Mouse (Mus musculus): ENCODE measurements around the gene Musk. TPM values are rescaled to one million over a fixed set of nuclear protein-coding genes. Genes with fewer than 3 reads are reported as not detected.

Musk gene
- total and polyA plus RNA-seq, 3 experiments = not detected

GRCm38 (mm10) chr4:58275261-58275895 lies 10.4 kb upstream of the Musk start:
- Histone ChIP-seq H3K36me3 (ENCODE audit: control insufficient read depth in 1 of 2, insufficient read depth in 2 of 2, low read length in 2 of 2) (no peaks in the 10 kb centered on the region), H3K9ac (ENCODE audit: control insufficient read depth, low read depth, low read length, poor library complexity, severe bottlenecking) (no peak overlapping the region), H3K79me2 (ENCODE audit: control insufficient read depth, insufficient read depth, low read length, poor library complexity) (no peaks in the 10 kb centered on the region), H3K27ac (ENCODE audit: control insufficient read depth, low read depth, low read length) (no peak overlapping the region), H3K27me3 (ENCODE audit: control insufficient read depth in 1 of 2, insufficient read depth in 2 of 2, low read length in 2 of 2) (peaks cover 0 to 2% of the 10 kb centered on the region in 2 experiments; a peak in 2 of 4 replicates), H3K4me1 (ENCODE audit: control insufficient read depth in 1 of 2, insufficient read depth in 2 of 2, low read length in 2 of 2) (no peaks in the 10 kb centered on the region), H3K9me3 (replicated peaks; ENCODE audit: insufficient read depth, low read length) (no peaks in the 10 kb centered on the region), H3K4me3 (ENCODE audit: control insufficient read depth in 1 of 2, insufficient read depth in 1 of 2, low read depth in 2 of 2, low read length in 2 of 2) (no peak overlapping the region)
- TF ChIP-seq JUND (IDR thresholded peaks at IDR 0.05; ENCODE audit: low read depth, low read length) (no peak), BHLHE40 (IDR thresholded peaks at IDR 0.05; ENCODE audit: borderline replicate concordance, low read depth, low read length) (no peak), ZC3H11A (IDR thresholded peaks at IDR 0.05; ENCODE audit: low read depth, low read length) (no peak), MAZ (IDR thresholded peaks at IDR 0.05; ENCODE audit: low read depth, low read length) (no peak), POLR2A (IDR thresholded peaks at IDR 0.05; ENCODE audit: control insufficient read depth in 1 of 2, insufficient read depth in 1 of 2, low read depth in 1 of 2, low read length in 2 of 2, poor library complexity in 1 of 2) (no peak), E2F4 (IDR thresholded peaks at IDR 0.05; ENCODE audit: borderline replicate concordance, low read depth, low read length) (no peak), MAFK (IDR thresholded peaks at IDR 0.05; ENCODE audit: borderline replicate concordance, low read depth, low read length) (no peak), GABPA (IDR thresholded peaks at IDR 0.05; ENCODE audit: low read depth, low read length) (no peak)
- no peak for DNase-seq (ENCODE audit: low read depth, low spot score)

GRCm38 (mm10) chr4:58278368-58278767 lies 7.4 kb upstream of the Musk start:
- no peak overlapping the region for H3K27ac ChIP-seq (ENCODE audit: control insufficient read depth, low read depth, low read length)
- H3K9me3 ChIP-seq (replicated peaks; ENCODE audit: insufficient read depth, low read length) = no peaks in the 10 kb centered on the region
- TF ChIP-seq EP300 (IDR thresholded peaks at IDR 0.05; ENCODE audit: low read depth in 1 of 2, low read length in 2 of 2) = no peak
- no peak overlapping the region for H3K4me3 ChIP-seq (ENCODE audit: control insufficient read depth in 1 of 2, insufficient read depth in 1 of 2, low read depth in 2 of 2, low read length in 2 of 2)
- no peaks in the 10 kb centered on the region for H3K79me2 ChIP-seq (ENCODE audit: control insufficient read depth, insufficient read depth, low read length, poor library complexity)
- H3K9ac ChIP-seq (ENCODE audit: control insufficient read depth, low read depth, low read length, poor library complexity, severe bottlenecking) = no peak overlapping the region
- H3K36me3 ChIP-seq (ENCODE audit: control insufficient read depth in 1 of 2, insufficient read depth in 2 of 2, low read length in 2 of 2) = no peaks in the 10 kb centered on the region
- H3K4me1 ChIP-seq (ENCODE audit: control insufficient read depth in 1 of 2, insufficient read depth in 2 of 2, low read length in 2 of 2) = 0 out of 4 replicates have a peak, but pooled peaks cover 0 to 3% of the 10 kb centered on the region in 2 experiments
- no peak for DNase-seq (ENCODE audit: low read depth, low spot score)
- peaks cover 0 to 2% of the 10 kb centered on the region in 2 experiments; a peak in 2 of 4 replicates for H3K27me3 ChIP-seq (ENCODE audit: control insufficient read depth in 1 of 2, insufficient read depth in 2 of 2, low read length in 2 of 2)

GRCm38 (mm10) chr4:58280121-58280520 lies 5.6 kb upstream of the Musk start:
- Histone ChIP-seq H3K79me2 (ENCODE audit: control insufficient read depth, insufficient read depth, low read length, poor library complexity) (no peaks in the 10 kb centered on the region), H3K4me3 (ENCODE audit: control insufficient read depth in 1 of 2, insufficient read depth in 1 of 2, low read depth in 2 of 2, low read length in 2 of 2) (no peak overlapping the region), H3K9ac (ENCODE audit: control insufficient read depth, low read depth, low read length, poor library complexity, severe bottlenecking) (no peak overlapping the region), H3K27me3 (ENCODE audit: control insufficient read depth in 1 of 2, insufficient read depth in 2 of 2, low read length in 2 of 2) (peaks cover 0 to 2% of the 10 kb centered on the region in 2 experiments; a peak in 2 of 4 replicates), H3K27ac (ENCODE audit: control insufficient read depth, low read depth, low read length) (no peak overlapping the region), H3K36me3 (ENCODE audit: control insufficient read depth in 1 of 2, insufficient read depth in 2 of 2, low read length in 2 of 2) (no peaks in the 10 kb centered on the region), H3K4me1 (ENCODE audit: control insufficient read depth in 1 of 2, insufficient read depth in 2 of 2, low read length in 2 of 2) (0 out of 4 replicates have a peak, but pooled peaks cover 0 to 3% of the 10 kb centered on the region in 2 experiments), H3K9me3 (replicated peaks; ENCODE audit: insufficient read depth, low read length) (no peaks in the 10 kb centered on the region)
- TF ChIP-seq UBTF (IDR thresholded peaks at IDR 0.05; ENCODE audit: borderline replicate concordance, insufficient read depth, low read depth, low read length) (no peak), USF2 (IDR thresholded peaks at IDR 0.05; ENCODE audit: borderline replicate concordance in 1 of 2, insufficient read depth in 1 of 2, low read depth in 1 of 2, low read length in 2 of 2) (no peak), SMC3 (IDR thresholded peaks at IDR 0.05; ENCODE audit: low read depth, low read length) (no peak), EP300 (IDR thresholded peaks at IDR 0.05; ENCODE audit: low read depth in 1 of 2, low read length in 2 of 2) (no peak), KAT2A (conservative IDR thresholded peaks at IDR 0.05; ENCODE audit: low read depth, low read length) (no peak), MXI1 (IDR thresholded peaks at IDR 0.05; ENCODE audit: low read depth, low read length) (no peak), E2F4 (IDR thresholded peaks at IDR 0.05; ENCODE audit: borderline replicate concordance, low read depth, low read length) (no peak), POLR2AphosphoS2 (IDR thresholded peaks at IDR 0.05; ENCODE audit: low read length) (no peak), CTCF (IDR thresholded peaks at IDR 0.05 in 2 of 3, conservative IDR thresholded peaks at IDR 0.05 in 1 of 3; ENCODE audit: control insufficient read depth in 1 of 3, insufficient read depth in 1 of 3, low read depth in 2 of 3, low read length in 3 of 3, poor library complexity in 1 of 3, severe bottlenecking in 1 of 3) (no peak), HCFC1 (IDR thresholded peaks at IDR 0.05; ENCODE audit: low read depth, low read length) (no peak), MAX (IDR thresholded peaks at IDR 0.05; ENCODE audit: low read length) (no peak), RCOR1 (IDR thresholded peaks at IDR 0.05; ENCODE audit: low read depth, low read length) (no peak), MAFK (IDR thresholded peaks at IDR 0.05; ENCODE audit: borderline replicate concordance, low read depth, low read length) (no peak), MYC (IDR thresholded peaks at IDR 0.05; ENCODE audit: low read depth, low read length) (no peak), JUND (IDR thresholded peaks at IDR 0.05; ENCODE audit: low read depth, low read length) (no peak), RAD21 (IDR thresholded peaks at IDR 0.05; ENCODE audit: low read depth, low read length) (no peak), ZMIZ1 (IDR thresholded peaks at IDR 0.05; ENCODE audit: low read depth, low read length) (no peak), TCF12 (IDR thresholded peaks at IDR 0.05; ENCODE audit: low read depth, low read length) (no peak), MYB (IDR thresholded peaks at IDR 0.05; ENCODE audit: low read depth, low read length) (no peak), ETS1 (IDR thresholded peaks at IDR 0.05; ENCODE audit: low read depth, low read length) (no peak)
- no peak for DNase-seq (ENCODE audit: low read depth, low spot score)
